Mouse (Mus musculus) liver, adult 2 months (tissue): ENCODE results near the gene Tmprss11e.

Source experiments
- CTCF ChIP-seq: fragments of 200-500 bp; IDR thresholded peaks from 2 replicates; pipeline ENCODE4 v1.5.1; 2011; ENCODE audit warnings: low read depth, low read length, control low read depth
- POLR2A ChIP-seq: fragments of 200-500 bp; IDR thresholded peaks from 2 replicates; pipeline ENCODE4 v1.6.1; 2011; ENCODE audit warnings: low read length, control low read depth; ENCODE audit not compliant: insufficient read depth; ENCODE audit errors: extremely low read depth

DNA sequence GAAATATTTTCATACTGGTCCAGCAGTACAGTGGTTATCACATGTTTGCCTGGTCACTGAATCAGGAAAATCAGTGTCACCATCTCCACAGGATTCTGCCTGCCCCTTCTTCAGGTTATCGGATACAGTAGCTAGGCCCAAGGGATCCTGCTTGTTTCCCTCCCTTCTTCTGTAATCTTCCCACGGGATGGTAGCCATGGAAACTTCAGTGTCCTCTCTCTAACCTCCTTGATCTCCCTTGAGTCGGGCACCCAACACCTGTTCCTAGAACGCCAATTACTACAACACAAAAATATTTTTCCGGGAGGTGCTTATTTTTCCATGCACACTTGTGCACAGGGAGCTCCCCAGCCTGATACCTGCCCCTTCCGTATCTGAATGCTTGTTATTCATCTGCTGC is 17.0 kb downstream of the Tmprss11e start:
- TF ChIP-seq POLR2A (no peak), CTCF (no peak)
